Mouse (Mus musculus) bone marrow, adult 2 months (tissue): Measurements from ENCODE around the gene Hmgcl.

ENCODE experiments used
- CTCF ChIP-seq: fragments of 200-500 bp; IDR thresholded peaks from 2 replicates; pipeline ENCODE4 v1.5.1; 2011; ENCODE audit warnings: low read length, control low read depth; ENCODE audit not compliant: control insufficient read depth, insufficient read depth
- POLR2A ChIP-seq: fragments of 200-500 bp; IDR thresholded peaks from 2 replicates; pipeline ENCODE4 v1.6.1; 2011; ENCODE audit warnings: low read depth, mild to moderate bottlenecking, control low read depth, low read length, borderline replicate concordance; ENCODE audit not compliant: control insufficient read depth

- TF ChIP-seq POLR2A: no peak
- TF ChIP-seq CTCF: no peak
Observed at GRCm38 (mm10) chr4:136004107-136004675, 57.9 kb downstream of the Hmgcl start.
